Mouse (Mus musculus): Measurements from ENCODE around the gene Ebi3. TPM values are rescaled to one million over a fixed set of nuclear protein-coding genes. Genes with fewer than 3 reads are reported as not detected.
A peak's percentile ranks its signal among the peaks of the same experiment; 100 is the strongest.

The Ebi3 gene
- polyA plus RNA-seq, 1 experiment from 2014 or later = 2.1 TPM

GRCm38 (mm10) chr17:55990278-55990898 lies 37.9 kb downstream of the Ebi3 start:
- no peaks in the 10 kb centered on the region for H3K4me1 ChIP-seq (ENCODE audit: insufficient read depth, low read length)
- H3K27me3 ChIP-seq (ENCODE audit: insufficient read depth, low read length) = no peaks in the 10 kb centered on the region
- H3K4me3 ChIP-seq (ENCODE audit: low read length) = no peak overlapping the region
- 87% methylated on average over 8 of the region's 8 CpGs for WGBS
- no peaks in the 10 kb centered on the region for H3K9me3 ChIP-seq (ENCODE audit: low read length)
- no peaks in the 10 kb centered on the region for H3K36me3 ChIP-seq (ENCODE audit: insufficient read depth, low read length)
- ATAC-seq (ENCODE audit: low FRiP score, low TSS enrichment) = peak; percentile 43
- H3K9ac ChIP-seq (replicated peaks; ENCODE audit: low read length) = no peak overlapping the region
- no peak overlapping the region for H3K27ac ChIP-seq (ENCODE audit: low read length)
- H3K4me2 ChIP-seq (replicated peaks; ENCODE audit: low read depth, low read length) = no peak overlapping the region

GRCm38 (mm10) chr17:55996007-55996406 lies 43.6 kb downstream of the Ebi3 start:
- ATAC-seq (ENCODE audit: low FRiP score, low TSS enrichment) = no peak
- Histone ChIP-seq H3K9ac (replicated peaks; ENCODE audit: low read length) (no peak overlapping the region), H3K27me3 (ENCODE audit: insufficient read depth, low read length) (peaks cover 12% of the 10 kb centered on the region), H3K4me2 (replicated peaks; ENCODE audit: low read depth, low read length) (no peak overlapping the region), H3K9me3 (ENCODE audit: low read length) (no peaks in the 10 kb centered on the region), H3K4me3 (ENCODE audit: low read length) (no peak overlapping the region), H3K27ac (ENCODE audit: low read length) (no peak overlapping the region), H3K4me1 (ENCODE audit: insufficient read depth, low read length) (no peaks in the 10 kb centered on the region), H3K36me3 (ENCODE audit: insufficient read depth, low read length) (no peaks in the 10 kb centered on the region)
- 80% methylated on average over 15 of the region's 15 CpGs for WGBS

- ATAC-seq (ENCODE audit: low FRiP score, low TSS enrichment) = peak; percentile 42; the same call in 1 of the 2 replicates
- peak overlapping the region; percentile 46; the same call in 1 of the 2 replicates for H3K9ac ChIP-seq (replicated peaks; ENCODE audit: low read length)
- H3K4me1 ChIP-seq (ENCODE audit: insufficient read depth, low read length) = no peaks in the 10 kb centered on the region
- no peak overlapping the region for H3K27ac ChIP-seq (ENCODE audit: low read length)
- H3K36me3 ChIP-seq (ENCODE audit: insufficient read depth, low read length) = 0 out of 2 replicates have a peak, but pooled peaks cover 5% of the 10 kb centered on the region
- peak overlapping the region; percentile 21; the same call in 1 of the 2 replicates for H3K4me3 ChIP-seq (ENCODE audit: low read length)
- H3K27me3 ChIP-seq (ENCODE audit: insufficient read depth, low read length) = peaks cover 12% of the 10 kb centered on the region
- 15% methylated on average over 30 of the region's 30 CpGs for WGBS
- peak overlapping the region; percentile 47 for H3K4me2 ChIP-seq (replicated peaks; ENCODE audit: low read depth, low read length)
- no peaks in the 10 kb centered on the region for H3K9me3 ChIP-seq (ENCODE audit: low read length)
Measured at GRCm38 (mm10) chr17:55999794-56000499, 47.5 kb downstream of the Ebi3 start.

- Histone ChIP-seq H3K36me3 (ENCODE audit: insufficient read depth, low read length) (0 out of 2 replicates have a peak, but pooled peaks cover 5% of the 10 kb centered on the region), H3K27ac (ENCODE audit: low read length) (no peak overlapping the region), H3K4me1 (ENCODE audit: insufficient read depth, low read length) (peaks cover 11% of the 10 kb centered on the region), H3K9ac (replicated peaks; ENCODE audit: low read length) (no peak overlapping the region), H3K4me3 (ENCODE audit: low read length) (no peak overlapping the region), H3K27me3 (ENCODE audit: insufficient read depth, low read length) (peaks cover 12% of the 10 kb centered on the region), H3K4me2 (replicated peaks; ENCODE audit: low read depth, low read length) (no peak overlapping the region), H3K9me3 (ENCODE audit: low read length) (no peaks in the 10 kb centered on the region)
- no peak for ATAC-seq (ENCODE audit: low FRiP score, low TSS enrichment)
- 83% methylated on average over 3 of the region's 3 CpGs for WGBS
Measured at GRCm38 (mm10) chr17:56003000-56003399, 50.6 kb downstream of the Ebi3 start.

- no peaks in the 10 kb centered on the region for H3K9me3 ChIP-seq (ENCODE audit: low read length)
- ATAC-seq (ENCODE audit: low FRiP score, low TSS enrichment) = no peak
- 35% methylated on average over 13 of the region's 13 CpGs for WGBS
- H3K27ac ChIP-seq (ENCODE audit: low read length) = no peak within 1 kb of the TSS
- peak within 1 kb of the TSS; percentile 32 for H3K4me3 ChIP-seq (ENCODE audit: low read length)
- 0 out of 2 replicates have a peak, but pooled peaks cover 5% of the 10 kb centered on the region for H3K36me3 ChIP-seq (ENCODE audit: insufficient read depth, low read length)
- H3K9ac ChIP-seq (replicated peaks; ENCODE audit: low read length) = peak within 1 kb of the TSS; percentile 46
- peak within 1 kb of the TSS; percentile 41 for H3K4me2 ChIP-seq (replicated peaks; ENCODE audit: low read depth, low read length)
- H3K27me3 ChIP-seq (ENCODE audit: insufficient read depth, low read length) = peaks cover 4% of the 10 kb centered on the region
- peaks cover 21% of the 10 kb centered on the region for H3K4me1 ChIP-seq (ENCODE audit: insufficient read depth, low read length)
Measured at GRCm38 (mm10) chr17:56005415-56006061, 53.1 kb downstream of the Ebi3 start, which contains the start of the genes Stap2 and Mpnd. Stap2 (minus strand) TSS chr17:56005584. Mpnd (plus strand) TSS chr17:56005711.

Other genes with a start within 250 kb of the Ebi3 start
- 7.7 and 10.5 TPM in 2 replicates for gene Pot1b, start 240.0 kb upstream of the Ebi3 start, polyA plus RNA-seq (2015; fragmentation: Nextera tagmentation; extraction: Ambion mirVana)
- gene Adgre4, start 202.7 kb upstream of the Ebi3 start, polyA plus RNA-seq (2015; fragmentation: Nextera tagmentation; extraction: Ambion mirVana) = 0.49 and 0.56 TPM in 2 replicates
- 8.9 and 10.9 TPM in 2 replicates for gene Zfp119a, start 73.7 kb upstream of the Ebi3 start, polyA plus RNA-seq (2015; fragmentation: Nextera tagmentation; extraction: Ambion mirVana)
- gene Zfp959, start 60.5 kb upstream of the Ebi3 start, polyA plus RNA-seq (2015; fragmentation: Nextera tagmentation; extraction: Ambion mirVana) = 17.6 and 19.1 TPM in 2 replicates
- 6.3 and 7.8 TPM in 2 replicates for gene Zfp119b, start 3.1 kb upstream of the Ebi3 start, polyA plus RNA-seq (2015; fragmentation: Nextera tagmentation; extraction: Ambion mirVana)
- 29.8 and 34.7 TPM in 2 replicates for gene Yju2, start 6.5 kb downstream of the Ebi3 start, polyA plus RNA-seq (2015; fragmentation: Nextera tagmentation; extraction: Ambion mirVana)
- gene Shd, start 17.8 kb downstream of the Ebi3 start, polyA plus RNA-seq (2015; fragmentation: Nextera tagmentation; extraction: Ambion mirVana) = 41.6 and 46.0 TPM in 2 replicates
- gene Fsd1, start 33.9 kb downstream of the Ebi3 start, polyA plus RNA-seq (2015; fragmentation: Nextera tagmentation; extraction: Ambion mirVana) = 21.6 TPM in 2 replicates
- gene Stap2, start 52.9 kb downstream of the Ebi3 start, polyA plus RNA-seq (2015; fragmentation: Nextera tagmentation; extraction: Ambion mirVana) = 21.0 and 21.4 TPM in 2 replicates
- gene Mpnd, start 53.1 kb downstream of the Ebi3 start, polyA plus RNA-seq (2015; fragmentation: Nextera tagmentation; extraction: Ambion mirVana) = 109 and 112 TPM in 2 replicates
- 189 and 190 TPM in 2 replicates for gene Sh3gl1, start 84.0 kb downstream of the Ebi3 start, polyA plus RNA-seq (2015; fragmentation: Nextera tagmentation; extraction: Ambion mirVana)
- 26.0 and 28.4 TPM in 2 replicates for gene Chaf1a, start 87.8 kb downstream of the Ebi3 start, polyA plus RNA-seq (2015; fragmentation: Nextera tagmentation; extraction: Ambion mirVana)
- 46.2 and 47.2 TPM in 2 replicates for gene Ubxn6, start 122.4 kb downstream of the Ebi3 start, polyA plus RNA-seq (2015; fragmentation: Nextera tagmentation; extraction: Ambion mirVana)
- 129 and 141 TPM in 2 replicates for gene Hdgfl2, start 127.0 kb downstream of the Ebi3 start, polyA plus RNA-seq (2015; fragmentation: Nextera tagmentation; extraction: Ambion mirVana)
- gene Plin4, start 157.2 kb downstream of the Ebi3 start, polyA plus RNA-seq (2015; fragmentation: Nextera tagmentation; extraction: Ambion mirVana) = 0.18 and 0.32 TPM in 2 replicates
- 1.6 and 2.6 TPM in 2 replicates for gene Plin5, start 165.0 kb downstream of the Ebi3 start, polyA plus RNA-seq (2015; fragmentation: Nextera tagmentation; extraction: Ambion mirVana)
- 0.62 and 0.69 TPM in 2 replicates for gene Lrg1, start 169.4 kb downstream of the Ebi3 start, polyA plus RNA-seq (2015; fragmentation: Nextera tagmentation; extraction: Ambion mirVana)
- gene Sema6b, start 187.7 kb downstream of the Ebi3 start, polyA plus RNA-seq (2015; fragmentation: Nextera tagmentation; extraction: Ambion mirVana) = 1.1 TPM in 2 replicates
- 12.2 and 13.2 TPM in 2 replicates for gene Tnfaip8l1, start 209.8 kb downstream of the Ebi3 start, polyA plus RNA-seq (2015; fragmentation: Nextera tagmentation; extraction: Ambion mirVana)
- 102 and 109 TPM in 2 replicates for gene Mydgf, start 231.3 kb downstream of the Ebi3 start, polyA plus RNA-seq (2015; fragmentation: Nextera tagmentation; extraction: Ambion mirVana)